Mouse (Mus musculus) yolk sac, embryonic 10.5 days (tissue): ENCODE data around the gene Dzip1.

ENCODE experiments used
- DNase-seq: peaks from one replicate; pipeline ENCODE4 v3.0.0-alpha.2; 2017; ENCODE audit warnings: low spot score

The Dzip1 gene

GRCm38 (mm10) chr14:118924673-118925615, at the start of gene Dzip1:
TSS of gene Dzip1 (minus strand) at chr14:118925460.
- peak; percentile 85 for DNase-seq

GRCm38 (mm10) chr14:118972268-118972667, 47.0 kb upstream of the Dzip1 start:
- no peak for DNase-seq

DNA sequence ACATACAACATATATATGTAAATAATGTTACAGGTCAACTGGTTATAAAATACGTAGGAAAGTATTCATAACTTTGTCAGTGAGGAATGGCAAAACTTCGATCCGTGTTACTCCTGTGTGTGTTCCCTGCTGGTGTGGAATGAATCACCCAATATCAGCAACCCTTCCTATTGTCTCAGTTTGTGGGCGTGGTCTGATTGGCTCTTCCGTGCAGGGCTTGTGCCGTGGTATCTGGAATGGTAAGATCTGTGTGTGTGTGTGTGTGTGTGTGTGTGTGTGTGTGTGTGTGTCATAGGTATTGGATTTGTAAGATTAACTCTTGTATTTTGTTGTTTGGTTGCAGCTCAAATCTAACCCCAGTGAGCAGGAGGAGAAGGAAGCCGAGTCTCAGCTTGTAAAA, 42.4 kb upstream of the Dzip1 start:
- no peak for DNase-seq

DNA sequence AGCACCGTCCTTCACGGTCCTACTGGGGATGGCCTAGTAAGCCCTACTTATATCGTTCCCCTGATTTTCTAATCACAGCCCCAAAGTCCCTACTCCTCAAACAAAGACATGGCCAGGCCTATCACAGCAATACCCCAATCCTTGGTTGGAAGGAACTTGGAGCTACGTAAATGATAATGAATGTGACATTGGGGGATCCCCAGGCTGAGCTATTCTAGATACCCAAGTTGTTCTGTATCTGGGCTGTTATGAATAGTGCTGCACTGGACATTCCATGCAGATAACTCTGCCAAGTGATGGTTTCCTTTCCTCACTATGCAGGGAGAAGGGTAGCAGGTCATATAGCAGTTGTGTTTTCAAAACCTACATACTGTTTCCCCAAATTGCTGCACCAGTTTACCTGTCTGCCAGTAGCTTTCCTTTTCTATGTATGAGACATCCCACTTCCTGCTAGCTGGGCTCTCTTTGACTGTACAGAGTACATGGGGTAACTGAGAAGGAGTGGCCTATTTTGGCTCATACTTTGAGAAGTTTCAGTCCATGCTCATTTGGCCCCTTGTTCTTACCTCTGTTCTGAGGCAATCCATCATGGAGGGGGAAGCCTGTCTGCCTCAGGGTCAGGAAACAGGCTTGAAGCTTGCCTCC, 40.2 kb upstream of the Dzip1 start:
- no peak for DNase-seq

- no peak for DNase-seq
Observed at GRCm38 (mm10) chr14:118958010-118958409, 32.8 kb upstream of the Dzip1 start.

- no peak for DNase-seq
Observed at GRCm38 (mm10) chr14:118951912-118952583, 26.8 kb upstream of the Dzip1 start.

GRCm38 (mm10) chr14:118948841-118949240, 23.6 kb upstream of the Dzip1 start:
- no peak for DNase-seq

- DNase-seq: no peak
Observed at GRCm38 (mm10) chr14:118944702-118945101, 19.4 kb upstream of the Dzip1 start.

GRCm38 (mm10) chr14:118942076-118942475, 16.8 kb upstream of the Dzip1 start:
- DNase-seq: no peak

GRCm38 (mm10) chr14:118940796-118941495, 15.7 kb upstream of the Dzip1 start:
- DNase-seq: no peak

DNA sequence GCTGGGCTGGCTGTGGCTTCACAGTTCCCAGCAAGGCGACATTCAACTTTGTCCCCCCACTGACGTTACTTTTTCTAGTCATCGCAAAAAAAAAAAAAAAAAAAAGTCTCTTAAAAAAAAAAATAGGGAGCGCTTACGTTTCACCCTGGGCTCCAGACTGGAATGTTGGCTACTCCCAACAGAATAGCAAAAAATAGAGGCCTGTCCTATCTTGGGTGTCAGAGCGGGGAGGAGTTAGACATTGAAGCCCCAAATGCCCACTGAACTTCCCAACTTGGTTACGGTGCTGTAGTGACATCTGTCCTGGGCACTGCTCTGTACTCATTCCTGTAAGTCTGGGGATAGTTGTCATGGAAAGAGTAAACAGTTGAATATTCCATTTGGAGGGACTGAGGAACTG, 13.3 kb upstream of the Dzip1 start:
- DNase-seq: no peak

DNA sequence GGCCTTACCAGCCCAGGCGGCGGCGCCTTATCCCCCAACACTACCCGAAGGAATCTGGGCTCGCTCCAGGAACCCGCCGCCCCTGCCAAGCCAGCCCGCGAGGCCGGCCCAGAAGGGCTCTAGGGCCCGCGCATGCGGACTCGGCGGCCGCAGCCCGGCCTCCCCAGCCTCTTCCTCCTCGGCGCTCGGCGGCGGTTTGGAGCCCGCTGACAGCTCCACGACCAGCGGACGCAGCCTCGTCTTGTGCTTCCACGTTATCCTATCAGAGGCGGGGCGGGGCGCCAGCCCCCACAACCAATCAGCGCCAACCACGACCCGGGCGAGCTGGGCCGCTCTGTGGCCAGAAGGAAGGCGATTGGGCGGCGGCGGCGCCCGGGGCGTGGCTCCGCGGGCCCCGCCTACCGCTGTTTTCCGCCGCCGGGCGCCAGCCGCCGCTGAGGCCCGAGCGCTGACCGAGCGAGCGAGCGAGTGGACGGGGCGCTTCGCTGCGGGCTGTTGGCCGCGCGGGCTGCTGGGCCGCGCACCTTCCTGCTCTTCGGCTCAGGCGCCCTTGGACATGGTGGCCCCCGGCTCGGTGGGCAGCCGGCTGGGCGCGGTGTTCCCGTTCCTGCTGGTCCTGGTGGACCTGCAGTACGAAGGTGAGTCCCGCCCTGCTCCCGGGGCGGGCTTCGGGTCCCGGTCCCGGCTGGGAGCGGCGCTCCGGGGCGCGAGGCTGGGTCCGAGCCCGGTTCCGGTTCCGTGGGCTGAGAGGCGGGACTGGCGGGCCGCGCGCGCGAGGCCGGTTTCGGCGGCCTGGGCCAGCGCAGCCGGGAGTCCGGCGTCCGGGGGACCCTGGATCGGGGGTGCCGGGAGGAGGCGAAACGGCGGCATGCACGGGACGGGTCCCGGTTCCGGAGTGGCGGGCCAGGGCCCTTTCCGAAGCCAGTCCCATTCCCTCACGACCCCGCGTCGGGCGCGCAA, 12.6 kb upstream of the Dzip1 start, which contains the start of gene Dnajc3:
Gene Dnajc3, plus strand, starts transcription at position 444 of the 960 bp plus-strand sequence.
- DNase-seq: peak; percentile 99

DNA sequence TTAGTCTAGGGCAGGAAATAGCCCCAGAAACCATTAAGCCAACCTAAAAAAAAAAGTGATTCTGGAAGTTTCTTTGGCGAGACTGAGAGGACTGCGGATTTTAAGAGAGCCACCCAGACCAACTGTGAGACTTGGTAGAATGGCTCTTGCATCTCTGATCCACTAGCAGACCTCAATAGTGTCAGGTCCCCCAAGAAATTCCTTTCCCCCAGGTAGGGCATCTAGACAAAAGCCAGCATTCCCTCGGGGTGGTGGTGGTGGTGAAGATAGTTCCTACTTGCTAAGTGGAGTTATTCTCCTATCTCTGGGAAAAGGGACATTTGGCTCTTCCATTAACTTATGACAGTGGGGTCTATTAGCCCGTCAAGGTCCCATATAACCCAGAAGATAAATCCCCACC, 11.7 kb upstream of the Dzip1 start:
- DNase-seq: peak; percentile 7

- DNase-seq: peak; percentile 58
Observed at GRCm38 (mm10) chr14:118936236-118936635, 11.0 kb upstream of the Dzip1 start.

- peak; percentile 75 for DNase-seq
Observed at GRCm38 (mm10) chr14:118934686-118935085, 9.4 kb upstream of the Dzip1 start.

DNA sequence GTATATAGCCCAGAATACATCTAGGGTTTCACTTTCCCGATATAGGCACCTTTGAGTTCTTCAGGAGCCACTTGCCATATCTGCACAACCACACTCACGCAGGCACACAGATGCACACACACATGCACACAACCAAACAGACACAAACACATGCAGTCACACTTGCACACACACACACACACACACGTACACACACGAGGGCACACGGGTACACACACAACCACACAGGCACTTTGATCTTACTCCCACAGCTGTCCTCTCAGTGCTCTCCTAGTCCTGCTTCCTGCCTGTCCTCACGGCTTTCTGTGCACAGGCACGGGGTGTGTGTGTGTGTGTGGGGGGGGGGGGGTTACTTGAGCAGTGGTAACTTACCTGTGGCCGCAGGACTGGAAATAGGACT, 7.7 kb upstream of the Dzip1 start:
- DNase-seq: no peak

DNA sequence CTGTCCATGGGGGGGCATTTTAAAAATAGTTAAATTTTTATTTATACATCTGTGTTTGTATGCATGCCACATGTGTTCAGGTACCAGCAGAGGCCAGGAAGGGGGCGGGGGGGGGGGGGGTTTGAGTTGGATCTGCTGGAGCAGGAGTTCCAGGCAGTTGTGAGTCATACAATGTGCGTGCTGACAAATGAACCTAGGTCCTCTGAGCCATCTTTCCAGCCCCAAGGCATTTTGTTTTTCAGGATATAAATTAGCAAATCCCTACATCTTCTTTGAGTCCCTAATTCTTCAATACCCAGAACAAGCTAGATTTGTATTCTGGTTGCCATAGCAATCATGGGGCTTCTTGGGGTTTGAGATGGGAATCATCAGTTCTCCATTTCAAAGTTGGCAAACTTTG, 5.9 kb upstream of the Dzip1 start:
- no peak for DNase-seq

DNA sequence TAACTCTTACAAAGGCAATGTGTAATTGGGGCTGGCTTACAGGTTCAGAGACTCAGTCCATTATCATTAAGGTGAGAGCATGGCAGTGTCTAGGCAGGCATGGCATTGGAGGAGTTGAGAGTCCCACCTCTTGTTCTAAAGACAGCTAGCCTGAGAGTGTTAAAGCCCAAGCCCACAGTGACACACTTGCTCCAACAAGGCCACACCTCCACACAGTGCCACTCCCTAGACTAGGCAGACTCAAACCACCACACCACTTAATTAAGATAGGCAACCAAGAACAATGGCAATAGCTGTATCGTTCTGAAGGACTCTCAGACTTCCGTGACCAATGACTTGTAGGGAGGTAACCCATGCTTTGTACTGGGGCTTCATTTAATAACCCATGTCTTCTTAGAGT, 5.5 kb upstream of the Dzip1 start:
- DNase-seq: no peak

GRCm38 (mm10) chr14:118929779-118930178, 4.5 kb upstream of the Dzip1 start:
- no peak for DNase-seq

DNA sequence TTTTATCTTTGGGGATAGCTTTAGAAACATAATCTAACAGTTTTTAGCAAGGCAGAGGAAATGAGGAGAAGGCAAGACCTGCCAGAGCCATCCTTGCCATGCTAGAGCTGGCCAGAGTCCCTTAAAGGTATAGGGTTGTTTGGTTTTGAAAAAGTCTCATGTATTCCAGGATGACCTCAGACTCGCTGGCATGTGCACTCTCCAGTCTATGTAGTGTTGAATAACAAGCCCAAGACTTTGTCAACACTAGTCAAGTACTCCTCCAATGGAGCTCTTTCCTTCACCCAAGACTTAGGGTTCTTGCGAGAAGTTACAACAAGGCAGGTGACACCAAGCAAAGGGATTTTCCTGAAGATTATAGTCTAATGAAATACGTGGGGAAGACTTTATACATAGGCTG, 3.3 kb upstream of the Dzip1 start:
- no peak for DNase-seq

- DNase-seq: peak; percentile 41
Observed at GRCm38 (mm10) chr14:118922667-118923184, 2.5 kb downstream of the Dzip1 start.
